Mouse (Mus musculus) monocyte, adult 2 months (primary cell): ENCODE data around the gene Arhgap44.

Source experiments
- DNase-seq, 2 experiments: peaks; one replicate each; pipeline ENCODE4 v3.0.0; 2022; ENCODE audit warnings: low spot score in 2 of 2, low read depth in 1 of 2

Arhgap44 gene

DNA sequence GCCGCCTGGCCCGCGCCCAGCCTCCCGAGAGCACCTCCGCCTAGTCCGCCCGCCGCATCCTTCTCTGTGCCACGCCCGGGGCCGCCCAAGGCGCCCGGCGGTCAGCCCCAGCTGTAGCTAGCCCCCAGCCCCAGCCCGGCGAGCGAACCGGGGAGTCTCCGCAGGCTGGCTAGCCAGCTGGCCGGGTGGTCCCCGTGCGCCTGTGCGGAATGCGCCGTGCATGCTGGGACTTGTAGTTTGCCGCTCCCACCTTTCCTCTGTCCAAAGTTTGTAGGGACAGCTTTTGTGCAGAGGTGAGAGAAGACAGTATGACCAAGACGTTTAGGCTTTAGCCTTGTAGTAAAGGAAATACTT, at the start of gene Arhgap44:
TSS of gene Arhgap44 (minus strand) at position 195 of the 354 bp plus-strand sequence.
- no peak for DNase-seq

- no peak for DNase-seq
Observed at GRCm38 (mm10) chr11:65211701-65212100, 48.9 kb upstream of the Arhgap44 start.

DNA sequence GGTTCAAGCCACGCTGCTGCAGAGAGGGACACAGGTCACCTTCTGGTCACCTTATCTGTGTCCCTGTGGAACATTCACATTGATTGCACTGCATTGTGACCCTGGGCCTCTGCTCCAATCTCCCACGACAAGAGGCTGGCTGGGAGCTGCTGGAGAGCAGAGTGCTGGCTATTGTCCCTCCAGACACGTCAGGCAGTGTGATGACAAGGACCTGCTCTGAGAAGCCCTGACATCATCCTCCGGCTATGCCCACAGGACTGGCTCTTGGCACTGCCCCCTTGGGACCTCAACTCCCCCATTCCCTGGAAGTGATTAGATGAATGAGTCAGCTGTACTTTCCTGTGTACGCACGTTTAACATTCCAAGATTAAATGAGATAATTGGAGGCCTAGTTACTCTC, 46.7 kb upstream of the Arhgap44 start:
- DNase-seq, result no peak

GRCm38 (mm10) chr11:65205306-65205705, 42.5 kb upstream of the Arhgap44 start:
- no peak for DNase-seq

GRCm38 (mm10) chr11:65204651-65205050, 41.9 kb upstream of the Arhgap44 start:
- DNase-seq, result no peak

GRCm38 (mm10) chr11:65203020-65203419, 40.3 kb upstream of the Arhgap44 start:
- no peak for DNase-seq

GRCm38 (mm10) chr11:65202236-65202635, 39.5 kb upstream of the Arhgap44 start:
- no peak for DNase-seq

GRCm38 (mm10) chr11:65198026-65198425, 35.3 kb upstream of the Arhgap44 start:
- no peak for DNase-seq

- DNase-seq, result no peak
Observed at GRCm38 (mm10) chr11:65197280-65197679, 34.5 kb upstream of the Arhgap44 start.

GRCm38 (mm10) chr11:65186974-65187373, 24.2 kb upstream of the Arhgap44 start:
- no peak for DNase-seq

DNA sequence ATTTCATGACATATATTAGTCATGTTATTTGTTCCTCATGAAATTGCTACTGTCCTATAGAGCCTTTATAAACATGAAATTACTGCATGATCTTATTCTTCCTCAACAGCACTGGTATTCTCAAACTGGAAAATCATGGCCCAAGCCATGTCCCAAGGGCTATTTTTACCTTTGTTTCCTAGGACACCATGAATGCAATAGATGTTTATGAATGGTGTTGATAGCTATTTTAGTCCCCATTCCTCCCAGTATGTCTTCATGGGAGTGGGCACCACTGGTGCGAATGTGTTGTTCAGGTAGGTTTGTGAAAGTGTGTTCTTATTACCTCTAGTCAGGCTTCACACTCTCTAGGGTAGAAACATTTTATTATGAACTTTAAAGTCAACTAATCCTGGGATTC, 22.4 kb upstream of the Arhgap44 start:
- DNase-seq, result no peak

DNA sequence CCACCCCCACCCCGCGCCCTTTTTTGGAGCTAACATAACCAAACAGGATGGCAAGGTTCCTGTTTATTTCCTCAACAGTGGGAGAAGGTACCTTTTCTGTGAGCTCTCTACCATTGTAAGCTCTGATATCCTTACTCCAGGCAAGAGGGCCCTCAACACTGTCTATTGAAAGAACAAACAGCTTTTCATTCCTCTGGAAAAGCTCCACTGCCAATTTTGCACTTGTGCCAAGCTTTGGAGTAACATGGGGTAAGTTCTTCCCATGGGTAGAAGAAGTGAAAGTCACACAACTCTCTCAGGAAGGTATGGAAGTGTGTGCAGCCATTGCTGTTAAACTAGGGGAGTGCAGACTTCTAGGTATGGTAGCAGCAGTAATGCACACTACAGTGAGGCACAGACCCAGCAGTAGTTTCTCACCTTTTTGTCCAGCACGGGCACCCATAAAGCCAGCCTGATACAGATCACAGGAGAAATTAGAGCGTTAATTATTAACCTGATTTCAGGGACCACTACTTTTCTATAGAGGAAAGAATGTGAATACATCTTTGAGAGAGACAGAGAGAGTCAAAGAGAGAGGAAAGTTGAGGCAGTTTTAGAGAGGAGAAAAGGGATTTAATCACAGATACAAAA, 7.5 kb upstream of the Arhgap44 start:
- no peak for DNase-seq

GRCm38 (mm10) chr11:65161881-65162766, 637 bp downstream of the Arhgap44 start:
- no peak for DNase-seq

- no peak for DNase-seq
Observed at GRCm38 (mm10) chr11:65160991-65161880, 1.5 kb downstream of the Arhgap44 start.

- no peak for DNase-seq
Observed at GRCm38 (mm10) chr11:65159791-65160190, 3.0 kb downstream of the Arhgap44 start, which contains the start of gene 1700086D15Rik. 1700086D15Rik (minus strand) TSS chr11:65159891.

GRCm38 (mm10) chr11:65158658-65158990, 4.1 kb downstream of the Arhgap44 start:
- no peak for DNase-seq

DNA sequence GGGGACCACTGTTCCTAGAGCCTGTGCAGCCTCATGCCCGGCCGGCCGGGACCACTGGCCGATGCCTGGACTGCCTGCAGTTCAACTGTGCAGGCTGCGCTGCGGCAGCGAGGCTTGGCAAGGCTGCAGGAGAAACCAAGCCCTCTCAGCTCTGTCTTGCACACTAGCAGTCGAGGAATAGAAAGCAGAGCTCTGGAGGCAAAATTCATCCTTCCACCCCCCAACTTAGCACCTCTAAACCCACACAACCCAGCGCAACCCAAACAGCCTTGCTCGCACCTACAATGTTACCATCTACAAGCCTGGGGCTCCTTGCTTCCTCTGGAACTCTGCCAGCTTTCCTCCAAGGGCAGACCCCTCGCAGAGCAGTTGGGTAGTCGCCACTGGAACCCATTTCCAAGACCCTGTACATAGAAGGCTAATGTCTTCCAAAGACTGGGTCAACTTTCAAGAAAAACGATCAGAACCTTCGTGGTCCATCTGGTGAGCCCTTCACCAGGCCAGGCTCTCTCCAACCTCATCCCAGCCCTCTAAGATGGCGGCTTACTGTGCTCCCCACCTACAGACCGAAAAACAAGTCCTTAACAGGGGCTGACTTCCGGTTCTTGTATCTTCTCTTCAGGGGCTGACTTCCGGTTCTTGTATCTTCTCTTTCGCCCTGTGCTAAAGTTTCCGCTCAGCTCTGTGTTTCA, 4.6 kb downstream of the Arhgap44 start:
- DNase-seq, result no peak

DNA sequence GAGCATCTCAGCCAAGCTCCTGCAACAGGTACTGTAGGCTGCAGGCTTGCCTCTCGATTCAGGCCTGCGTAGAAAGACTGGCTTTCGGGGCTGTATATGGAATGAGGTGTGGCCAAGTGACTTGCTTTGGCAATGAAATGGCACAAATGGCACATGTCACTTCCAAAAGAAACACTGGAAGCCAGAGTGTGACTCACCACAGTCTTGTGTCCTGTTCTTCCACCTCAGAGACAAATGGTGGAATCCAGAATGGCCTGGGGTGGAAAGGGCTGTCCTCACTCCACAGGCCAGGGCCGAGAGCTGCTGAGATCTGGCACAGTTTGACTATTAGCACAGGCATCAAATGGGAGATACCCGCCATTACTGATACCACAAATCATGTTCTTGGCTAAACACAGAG, 9.8 kb downstream of the Arhgap44 start:
- DNase-seq, result no peak

- no peak for DNase-seq
Observed at GRCm38 (mm10) chr11:65148441-65148840, 14.3 kb downstream of the Arhgap44 start.

GRCm38 (mm10) chr11:65142838-65143417, 19.8 kb downstream of the Arhgap44 start:
- DNase-seq, result no peak

DNA sequence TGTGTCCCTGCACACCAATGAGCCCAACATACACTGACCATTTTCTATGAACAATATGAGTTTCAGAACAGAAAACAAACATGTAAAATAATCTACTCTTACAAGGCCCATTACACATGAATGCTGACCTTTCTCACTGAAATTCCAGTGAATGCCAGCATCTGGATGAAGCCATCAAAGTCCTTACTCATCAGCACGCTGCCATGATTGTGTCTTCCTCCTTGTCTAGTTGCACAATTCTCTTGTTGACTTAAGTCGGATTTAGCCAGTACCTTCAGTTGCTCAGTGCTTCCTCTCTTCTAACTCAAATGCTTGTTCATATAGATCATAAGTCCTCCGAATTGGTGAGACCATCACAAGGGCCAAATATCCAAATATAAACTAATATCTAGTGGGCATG, 23.7 kb downstream of the Arhgap44 start:
- DNase-seq, result no peak
